Mouse (Mus musculus): ENCODE results near the gene Myrf.

- TF ChIP-seq CTCF (IDR thresholded peaks at IDR 0.05; ENCODE audit: low read depth, low read length) (no peak), POLR2A (IDR thresholded peaks at IDR 0.05; ENCODE audit: insufficient read depth, low read length) (no peak), EP300 (IDR thresholded peaks at IDR 0.05; ENCODE audit: insufficient read depth, low read depth, low read length) (no peak)
Measured at GRCm38 (mm10) chr19:10163896-10164295, 76.7 kb downstream of the Myrf start.

All from ES-Bruce4 (cell line).